ENCODE assay signal across 8 mouse cellular contexts in the genomic region with DNA sequence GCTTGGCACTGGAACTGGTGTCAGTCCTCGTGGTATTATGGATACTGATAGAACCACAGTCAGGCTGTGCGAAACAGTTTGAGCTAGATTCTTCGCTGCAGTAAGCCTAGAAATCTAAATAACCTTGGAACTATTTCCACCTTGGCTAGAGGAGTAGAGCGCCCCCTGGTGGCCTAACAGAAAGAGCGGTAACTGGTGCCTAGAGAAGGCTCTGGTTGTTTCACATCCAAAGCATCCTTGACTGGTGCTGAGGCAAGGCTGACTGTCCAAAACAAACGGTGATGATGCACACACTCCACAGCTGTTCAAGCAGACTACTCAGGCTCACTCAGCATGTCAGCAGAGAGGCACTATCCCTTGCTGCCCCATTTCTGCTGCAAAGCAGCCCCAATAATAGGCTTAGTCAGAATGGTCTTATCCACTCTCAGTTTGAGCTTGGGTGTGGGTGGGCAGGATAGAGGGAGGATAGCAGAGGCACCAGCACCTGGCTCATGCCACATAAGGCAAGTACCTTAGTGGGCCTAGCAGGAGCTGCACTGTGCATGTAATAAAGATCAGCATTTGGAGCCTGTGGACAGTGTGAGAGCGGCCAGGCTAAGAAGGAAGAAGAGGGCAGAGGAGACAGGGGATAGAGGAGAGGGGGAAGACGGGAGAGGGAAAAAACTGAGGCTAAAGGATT. TPM values are rescaled to one million over a fixed set of nuclear protein-coding genes. Genes with fewer than 3 reads are reported as not detected.
DNase-seq lines count a peak whose midpoint lies in the region; ATAC-seq and TF ChIP-seq lines count a peak whose summit lies in the region.

No protein-coding gene starts in this region.

- no peak overlapping the region for H3K4me2 ChIP-seq in hindbrain, embryonic 11.5 days (replicated peaks; ENCODE audit: low read depth, low read length)
- no peak overlapping the region for H3K4me2 ChIP-seq in lung, embryonic 16.5 days (ENCODE audit: low read depth, low read length)

- peaks cover 2% of the 10 kb centered on the region in 2 experiments; a peak in 1 of 4 replicates for H3K4me1 ChIP-seq in ES-E14 (ENCODE audit: control insufficient read depth in 2 of 2, insufficient read depth in 2 of 2, low read length in 2 of 2, poor library complexity in 1 of 2)
- no peaks in the 10 kb centered on the region for H3K4me1 ChIP-seq in hindbrain, embryonic 11.5 days (replicated peaks; ENCODE audit: control insufficient read depth, insufficient read depth, low read length)
- H3K4me1 ChIP-seq in lung, embryonic 16.5 days (replicated peaks; ENCODE audit: control insufficient read depth, insufficient read depth, low read length): no peaks in the 10 kb centered on the region

- ATAC-seq in erythroid progenitor cell, adult 5-6 weeks (replicated peaks; ENCODE audit: low FRiP score, poor library complexity, severe bottlenecking): peak; percentile 74
- peak; percentile 47; the same call in 1 of the 2 replicates for ATAC-seq in hindbrain, embryonic 11.5 days (ENCODE audit: low FRiP score)
- 0 out of 2 replicates have a peak, but pooled peaks have one; percentile 45 for ATAC-seq in lung, embryonic 16.5 days (ENCODE audit: low read depth)

- in situ Hi-C loops in ES-E14 (cut with MboI; ENCODE audit: low sequenced_read_pairs in 2 of 2, unreplicated experiment in 2 of 2): no loop called here

- no peak overlapping the region for H3K4me3 ChIP-seq in ES-E14 (ENCODE audit: insufficient read depth in 1 of 2, low read depth in 1 of 2, low read length in 2 of 2, poor library complexity in 1 of 2, severe bottlenecking in 1 of 2)
- H3K4me3 ChIP-seq in hindbrain, embryonic 11.5 days (ENCODE audit: low read depth, low read length): no peak overlapping the region
- H3K4me3 ChIP-seq in lung, embryonic 16.5 days (ENCODE audit: low read length): no peak overlapping the region

- H3K9ac ChIP-seq in ES-E14 (ENCODE audit: insufficient read depth, low read depth, low read length, poor library complexity, severe bottlenecking): no peak overlapping the region
- no peak overlapping the region for H3K9ac ChIP-seq in hindbrain, embryonic 11.5 days (ENCODE audit: low read depth, low read length)
- H3K9ac ChIP-seq in lung, embryonic 16.5 days (ENCODE audit: low read length): no peak overlapping the region

- peak; percentile 66 for DNase-seq in ES-E14 (ENCODE audit: low read depth, low spot score)
- peak; percentile 55 for DNase-seq in brain, embryonic 18.5 days (ENCODE audit: low read depth, low spot score)
- DNase-seq in hindbrain, embryonic 11.5 days (ENCODE audit: low spot score): peak; percentile 86
- peak; percentile 53 for DNase-seq in layer of hippocampus, adult 9-10 months (ENCODE audit: low spot score)
- DNase-seq in ovary, postnatal 10 days (ENCODE audit: low spot score): peak; percentile 52
- DNase-seq in thymus, postnatal 36 days: peak; percentile 39 to 53

- no peaks in the 10 kb centered on the region for H3K9me3 ChIP-seq in ES-E14 (ENCODE audit: control insufficient read depth, insufficient read depth, low read depth, low read length)
- H3K9me3 ChIP-seq in hindbrain, embryonic 11.5 days (ENCODE audit: control insufficient read depth, low read length): no peaks in the 10 kb centered on the region
- no peaks in the 10 kb centered on the region for H3K9me3 ChIP-seq in lung, embryonic 16.5 days (ENCODE audit: control insufficient read depth, low read length)

- H3K36me3 ChIP-seq in ES-E14 (ENCODE audit: control insufficient read depth, insufficient read depth, low read length, poor library complexity, severe bottlenecking): peaks cover 11% of the 10 kb centered on the region
- H3K36me3 ChIP-seq in hindbrain, embryonic 11.5 days (ENCODE audit: control insufficient read depth, insufficient read depth, low read length): peaks cover 7% of the 10 kb centered on the region; the same call in 1 of the 2 replicates
- H3K36me3 ChIP-seq in lung, embryonic 16.5 days (ENCODE audit: control insufficient read depth, insufficient read depth, low read length): peaks cover 21% of the 10 kb centered on the region

- H3K27me3 ChIP-seq in hindbrain, embryonic 11.5 days (ENCODE audit: control insufficient read depth, insufficient read depth, low read length): no peaks in the 10 kb centered on the region
- H3K27me3 ChIP-seq in lung, embryonic 16.5 days (ENCODE audit: control insufficient read depth, insufficient read depth, low read depth, low read length): no peaks in the 10 kb centered on the region

- 41% methylated on average over 8 of the region's 8 CpGs for WGBS in hindbrain, embryonic 11.5 days
- WGBS in lung, embryonic 16.5 days: 33% methylated on average over 8 of the region's 8 CpGs

- H3K27ac ChIP-seq in ES-E14 (ENCODE audit: insufficient read depth, low read depth, low read length, poor library complexity, severe bottlenecking): no peak overlapping the region
- H3K27ac ChIP-seq in hindbrain, embryonic 11.5 days (ENCODE audit: low read depth, low read length): no peak overlapping the region
- no peak overlapping the region for H3K27ac ChIP-seq in lung, embryonic 16.5 days (ENCODE audit: low read length)

TF ChIP-seq in ES-E14, 5 proteins besides CTCF, POLR2A, EP300 and RAD21:
- TF ChIP-seq ZC3H11A (IDR thresholded peaks at IDR 0.05; ENCODE audit: borderline replicate concordance, low read depth, low read length) (no peak), CHD2 (IDR thresholded peaks at IDR 0.05; ENCODE audit: low read depth, low read length) (no peak), MAFK (IDR thresholded peaks at IDR 0.05; ENCODE audit: insufficient read depth, low read depth, low read length) (no peak), HCFC1 (IDR thresholded peaks at IDR 0.05; ENCODE audit: borderline replicate concordance, insufficient read depth, low read length) (no peak), ZNF384 (IDR thresholded peaks at IDR 0.05; ENCODE audit: low read depth, low read length) (no peak)
TF ChIP-seq in ES-E14: peak in this region for 0.

RNA-seq across cellular contexts. Expression of a gene that starts 23.7 kb away (rescaled TPM):
- 3.8 and 4.7 TPM in 2 replicates for total RNA-seq in ES-E14 (2012; rRNA removed)
- total RNA-seq in erythroid progenitor cell, adult 5-6 weeks (2015; ENCODE audit: low replicate concordance): 4.0 and 14.3 TPM in 2 replicates
- total RNA-seq in erythroid progenitor cell, adult 5-6 weeks (2017; ENCODE audit: low replicate concordance): not detected in 2 replicates
- 50.8 and 53.8 TPM in 2 replicates for polyA plus RNA-seq in hindbrain, embryonic 11.5 days (2014; fragmentation: Nextera tagmentation; extraction: Ambion mirVana)
- 51.8 and 59.9 TPM in 2 replicates for polyA plus RNA-seq in lung, embryonic 16.5 days (2015; fragmentation: Nextera tagmentation; extraction: Ambion mirVana)

RNA-seq across cellular contexts. Expression of a gene that starts 28.0 kb away (rescaled TPM):
- total RNA-seq in ES-E14 (2012; rRNA removed): 40.7 and 50.1 TPM in 2 replicates
- total RNA-seq in erythroid progenitor cell, adult 5-6 weeks (2015; ENCODE audit: low replicate concordance): 14.3 and 15.1 TPM in 2 replicates
- 22.2 and 25.8 TPM in 2 replicates for total RNA-seq in erythroid progenitor cell, adult 5-6 weeks (2017; ENCODE audit: low replicate concordance)
- polyA plus RNA-seq in hindbrain, embryonic 11.5 days (2014; fragmentation: Nextera tagmentation; extraction: Ambion mirVana): 47.7 and 54.4 TPM in 2 replicates
- polyA plus RNA-seq in lung, embryonic 16.5 days (2015; fragmentation: Nextera tagmentation; extraction: Ambion mirVana): 27.0 and 28.5 TPM in 2 replicates
